Mouse (Mus musculus) ES-E14 (cell line): ENCODE results near the gene Nsun4. TPM values are rescaled to one million over a fixed set of nuclear protein-coding genes. Genes with fewer than 3 reads are reported as not detected.

Source experiments
- DNase-seq: peaks from one replicate; pipeline ENCODE4 v3.0.0-alpha.2; 2013; ENCODE audit warnings: low read depth, low spot score
- H3K27ac ChIP-seq: 2 replicates; pipeline ENCODE4 v1.5.1; 2012; ENCODE audit warnings: low read depth, mild to moderate bottlenecking, low read length, moderate library complexity, mixed read lengths; ENCODE audit not compliant: poor library complexity, insufficient read depth, severe bottlenecking
- H3K36me3 ChIP-seq: 2 replicates; pipeline ENCODE4 v1.6.1; 2012; ENCODE audit warnings: mild to moderate bottlenecking, low read length, moderate library complexity, mixed read lengths; ENCODE audit not compliant: control insufficient read depth, poor library complexity, insufficient read depth, severe bottlenecking
- H3K4me1 ChIP-seq, 2 experiments: fragments of 150-350 bp in 1 of 2; sonication (generic) in 1 of 2; 2 replicates each; pipeline ENCODE4 v1.6.1; 2012; ENCODE audit warnings: low read length in 2 of 2, mild to moderate bottlenecking in 1 of 2, mixed read lengths in 1 of 2; ENCODE audit not compliant: control insufficient read depth in 2 of 2, insufficient read depth in 2 of 2, poor library complexity in 1 of 2
- H3K4me3 ChIP-seq, 2 experiments: fragments of 150-350 bp in 1 of 2; sonication (generic) in 1 of 2; 2 replicates each; pipeline ENCODE4 v1.5.1; 2012; ENCODE audit warnings: low read length in 2 of 2, low read depth in 1 of 2, mild to moderate bottlenecking in 1 of 2, mixed read lengths in 1 of 2; ENCODE audit not compliant: insufficient read depth in 1 of 2, poor library complexity in 1 of 2, severe bottlenecking in 1 of 2
- H3K9ac ChIP-seq: 2 replicates; pipeline ENCODE4 v1.6.1; 2012; ENCODE audit warnings: low read depth, mild to moderate bottlenecking, low read length, mixed read lengths; ENCODE audit not compliant: poor library complexity, insufficient read depth, severe bottlenecking
- H3K9me3 ChIP-seq: fragments of 150-350 bp; sonication (generic); 2 replicates; pipeline ENCODE4 v1.6.1; 2012; ENCODE audit warnings: low read depth, mild to moderate bottlenecking, low read length; ENCODE audit not compliant: control insufficient read depth, insufficient read depth
- CHD2 ChIP-seq: IDR thresholded peaks from 2 replicates; pipeline ENCODE4 v1.6.1; 2014; ENCODE audit warnings: mild to moderate bottlenecking, low read depth, low read length, inconsistent platforms
- HCFC1 ChIP-seq: IDR thresholded peaks from 2 replicates; pipeline ENCODE4 v1.6.1; 2012; ENCODE audit warnings: low read length, inconsistent platforms, borderline replicate concordance; ENCODE audit not compliant: insufficient read depth
- MAFK ChIP-seq: IDR thresholded peaks from 2 replicates; pipeline ENCODE4 v1.6.1; 2014; ENCODE audit warnings: mild to moderate bottlenecking, low read depth, low read length, inconsistent platforms; ENCODE audit not compliant: insufficient read depth
- ZC3H11A ChIP-seq: IDR thresholded peaks from 2 replicates; pipeline ENCODE4 v1.6.1; 2012; ENCODE audit warnings: low read depth, mild to moderate bottlenecking, inconsistent platforms, low read length, borderline replicate concordance
- ZNF384 ChIP-seq: IDR thresholded peaks from 2 replicates; pipeline ENCODE4 v1.6.1; 2012; ENCODE audit warnings: low read depth, low read length, inconsistent platforms
- in situ Hi-C, 2 experiments: fragments of 600-800 bp; cut with MboI; formaldehyde crosslinking; loops; one replicate each; pipeline ENCODE4 v1.15.1; 2025; ENCODE audit warnings: low sequenced_read_pairs in 2 of 2, inconsistent platforms in 1 of 2; ENCODE audit not compliant: unreplicated experiment in 2 of 2
- total RNA-seq: library from RNA; depleted of rRNA; stranded (reverse); fragments of 300-350 nt; gene quantifications from 2 replicates; pipeline ENCODE4 v1.2.3, GENCODE M21; 2012

Gene Nsun4
- total RNA-seq, 1 experiment: 24.8 TPM

DNA sequence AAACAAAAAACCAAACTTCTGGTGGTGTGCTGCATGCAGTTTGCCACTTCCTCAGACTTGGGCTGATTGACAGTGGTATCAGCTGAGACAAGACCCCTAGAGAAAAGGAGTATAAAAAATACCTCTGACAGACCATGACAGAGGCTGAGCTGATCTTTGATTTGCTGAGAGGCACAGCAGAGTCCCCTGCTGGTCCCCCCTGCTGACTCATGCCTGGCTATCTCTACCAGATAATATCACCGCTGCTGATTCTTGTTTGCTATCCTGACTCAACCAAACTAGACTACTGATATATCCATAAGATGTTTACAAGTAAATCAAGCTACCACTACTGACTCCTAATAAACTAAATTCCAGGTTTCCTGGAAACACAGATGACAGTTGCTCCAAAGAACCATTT lies 10.2 kb upstream of the Nsun4 start:
- no peak for DNase-seq
- in situ Hi-C loops: no loop called here

DNA sequence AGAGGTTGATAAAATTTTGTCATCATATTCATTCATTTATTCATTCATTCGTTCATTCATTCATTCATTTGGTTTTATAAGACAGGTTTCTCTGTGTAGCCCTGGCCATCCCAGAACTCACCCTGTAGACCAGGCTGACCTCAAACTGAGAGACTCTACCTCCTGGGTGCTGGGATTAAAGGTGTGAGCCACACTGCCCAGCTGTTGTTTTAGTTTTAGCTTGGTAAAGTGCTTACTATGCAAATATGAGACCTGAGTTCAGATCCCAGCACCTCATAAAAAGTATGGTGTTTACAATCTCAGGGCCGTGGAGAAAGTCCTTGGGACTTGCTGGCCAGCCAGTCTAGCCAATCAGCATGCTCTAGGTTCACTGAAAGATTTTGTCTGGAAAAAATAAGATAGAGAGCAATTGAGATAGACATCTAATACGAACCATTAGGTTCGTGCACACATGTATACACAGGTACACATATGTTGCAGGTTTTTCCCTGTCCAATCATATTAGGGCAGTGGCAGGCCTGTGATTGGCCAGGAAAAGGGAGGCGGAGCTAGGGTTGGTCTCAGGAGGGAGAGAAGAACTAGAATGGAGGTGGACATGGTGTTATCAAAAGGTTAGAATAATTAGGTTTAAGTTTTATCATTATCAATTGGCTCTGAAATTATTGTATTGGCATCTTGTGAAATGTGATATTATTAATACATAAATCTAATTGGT lies 5.5 kb upstream of the Nsun4 start:
- Histone ChIP-seq H3K9ac (no peak overlapping the region), H3K27ac (no peak overlapping the region), H3K9me3 (no peaks in the 10 kb centered on the region), H3K36me3 (no peaks in the 10 kb centered on the region), H3K4me1 (no peaks in the 10 kb centered on the region; a peak in 1 of 4 replicates), H3K4me3 (peak overlapping the region in 1 of 2 experiments; percentile 5; a peak in 2 of 4 replicates)
- DNase-seq: no peak
- in situ Hi-C loops: no loop called here
- peak; percentile 60 for TF ChIP-seq MAFK
- no peak for TF ChIP-seq ZC3H11A

More for the DNA sequence above, 10.2 kb upstream of the Nsun4 start:
- no peaks in the 10 kb centered on the region; a peak in 1 of 4 replicates for H3K4me1 ChIP-seq
- H3K4me3 ChIP-seq: no peak overlapping the region
- no peak for TF ChIP-seq MAFK
- peaks cover 2% of the 10 kb centered on the region for H3K36me3 ChIP-seq
- no peak overlapping the region for H3K27ac ChIP-seq
- H3K9me3 ChIP-seq: no peaks in the 10 kb centered on the region
- no peak overlapping the region for H3K9ac ChIP-seq

DNA sequence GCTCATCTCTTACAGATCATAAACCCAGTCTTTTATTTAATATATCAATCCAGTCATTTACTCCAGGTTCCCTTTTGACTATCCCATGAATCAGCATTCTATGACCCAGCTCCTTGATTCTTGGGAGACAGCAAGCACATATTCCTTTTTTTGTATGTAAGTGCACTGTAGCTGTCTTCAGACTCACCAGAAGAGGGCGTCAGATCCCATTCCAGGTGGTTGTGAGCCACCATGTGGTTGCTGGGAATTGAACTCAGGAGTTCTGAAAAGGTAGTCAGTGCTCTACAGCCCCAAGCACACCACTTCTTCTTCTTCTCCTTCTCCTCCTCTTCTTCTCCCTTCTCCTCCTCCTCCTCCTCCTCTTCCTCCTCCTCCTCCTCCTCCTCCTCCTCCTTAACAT lies 3.9 kb upstream of the Nsun4 start:
- H3K9me3 ChIP-seq: no peaks in the 10 kb centered on the region
- peaks cover under 1% of the 10 kb centered on the region in 2 experiments; a peak in 2 of 4 replicates for H3K4me1 ChIP-seq
- TF ChIP-seq ZNF384 (no peak), HCFC1 (no peak), ZC3H11A (no peak), MAFK (0 out of 2 replicates have a peak, but pooled peaks have one; percentile 20), CHD2 (no peak)
- H3K36me3 ChIP-seq: no peaks in the 10 kb centered on the region
- no peak overlapping the region for H3K4me3 ChIP-seq
- no peak for DNase-seq
- H3K27ac ChIP-seq: no peak overlapping the region
- no peak overlapping the region for H3K9ac ChIP-seq
- in situ Hi-C loops: no loop called here

DNA sequence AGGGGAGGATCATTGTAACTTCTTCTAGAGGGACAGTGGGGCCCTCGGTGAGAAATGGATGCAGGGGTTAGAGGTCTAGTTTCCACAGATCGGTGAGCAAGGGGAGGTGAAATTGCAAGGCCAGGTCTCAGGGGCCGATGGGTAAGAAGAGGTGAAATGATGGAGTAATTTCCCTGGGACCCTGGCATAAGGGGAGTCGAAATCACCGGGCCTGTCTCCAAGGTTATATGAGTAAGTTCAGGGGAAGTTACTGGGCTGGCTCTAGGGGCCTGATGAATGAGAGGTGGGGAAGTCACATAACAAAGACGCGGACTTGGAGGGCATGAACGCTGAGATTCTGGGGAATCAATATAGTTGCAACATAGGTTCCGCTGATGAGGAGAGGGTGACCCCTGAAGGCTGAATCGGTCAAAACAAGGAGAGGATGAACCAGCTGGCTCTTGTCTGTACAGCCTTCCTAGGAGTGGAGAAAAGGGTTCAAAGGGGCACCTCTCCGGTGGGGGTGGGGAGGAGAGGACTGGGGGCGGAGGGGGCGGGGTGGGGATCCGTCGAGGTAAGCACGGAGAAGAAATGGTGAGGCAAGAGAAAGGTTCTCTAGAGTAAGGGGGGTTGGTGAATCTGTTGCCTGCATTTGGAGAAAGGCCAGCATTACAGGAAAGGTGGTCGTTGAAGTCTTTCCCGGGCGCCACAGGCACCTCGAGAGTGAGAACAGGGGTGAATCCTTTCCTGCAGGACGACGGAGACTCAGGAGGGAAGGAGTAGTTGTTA lies 966 bp downstream of the Nsun4 start:
- DNase-seq: no peak
- TF ChIP-seq ZC3H11A (no peak), ZNF384 (no peak), MAFK (no peak), HCFC1 (no peak)
- Histone ChIP-seq H3K36me3 (no peaks in the 10 kb centered on the region; the same call in 1 of the 2 replicates), H3K4me3 (peak overlapping the region; percentile 78 to 91), H3K9me3 (no peaks in the 10 kb centered on the region), H3K4me1 (peaks cover 3 to 4% of the 10 kb centered on the region in 2 experiments; a peak in 2 of 4 replicates), H3K27ac (peak overlapping the region; percentile 2; the same call in 1 of the 2 replicates), H3K9ac (peak overlapping the region; percentile 21; the same call in 1 of the 2 replicates)
- in situ Hi-C loops: no loop called here
